Mouse (Mus musculus) G1E (cell line): ENCODE data around the gene Gm21830.

Experiments used
- CTCF ChIP-seq: IDR thresholded peaks from 2 replicates; pipeline ENCODE4 v1.5.1; 2012; ENCODE audit warnings: low read depth, low read length, inconsistent platforms, mixed read lengths
- GATA1 ChIP-seq: IDR thresholded peaks from 2 replicates; pipeline ENCODE4 v1.6.1; 2012; ENCODE audit warnings: borderline replicate concordance, low read length, inconsistent platforms, mixed read lengths
- GATA2 ChIP-seq: IDR thresholded peaks from 2 replicates; pipeline ENCODE4 v1.6.1; 2012; ENCODE audit warnings: low read depth, low read length, inconsistent platforms, borderline replicate concordance
- POLR2AphosphoS5 ChIP-seq: IDR thresholded peaks from 2 replicates; pipeline ENCODE4 v1.6.1; 2012; ENCODE audit warnings: low read depth, low read length, inconsistent platforms; ENCODE audit not compliant: insufficient replicate concordance
- TAL1 ChIP-seq: conservative IDR thresholded peaks from 2 replicates; pipeline ENCODE4 v1.6.1; 2012; ENCODE audit warnings: low read depth, low read length, inconsistent platforms, mixed read lengths

DNA sequence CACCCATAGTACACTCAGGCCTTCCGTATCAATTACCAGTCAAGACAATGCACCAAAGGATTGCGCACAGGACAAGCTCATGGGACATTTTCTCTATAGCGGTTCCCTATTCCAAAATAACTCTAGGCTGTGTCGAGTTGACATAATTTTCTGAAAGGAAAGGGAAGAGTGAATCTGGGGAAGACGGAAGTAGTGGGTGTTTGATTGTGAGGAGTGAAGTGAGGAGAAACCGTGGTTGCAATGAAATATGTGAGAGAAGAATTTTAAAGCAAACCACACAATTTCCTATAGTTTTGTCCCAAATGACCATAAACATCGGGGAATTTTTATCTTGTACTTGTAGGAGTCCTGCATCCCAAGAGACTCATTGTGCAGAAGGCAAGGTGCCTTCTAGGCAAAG lies 53.5 kb downstream of the Gm21830 start:
- TF ChIP-seq CTCF (no peak), TAL1 (no peak), GATA1 (no peak), POLR2AphosphoS5 (no peak), GATA2 (no peak)
